Mouse (Mus musculus): ENCODE measurements around the gene Cdc42ep5.

- TF ChIP-seq CTCF (IDR thresholded peaks at IDR 0.05; ENCODE audit: low read depth, low read length) (no peak), GATA1 (IDR thresholded peaks at IDR 0.05; ENCODE audit: borderline replicate concordance, low read length) (no peak), TAL1 (conservative IDR thresholded peaks at IDR 0.05; ENCODE audit: low read depth, low read length) (no peak), GATA2 (IDR thresholded peaks at IDR 0.05; ENCODE audit: borderline replicate concordance, low read depth, low read length) (no peak), POLR2AphosphoS5 (IDR thresholded peaks at IDR 0.05; ENCODE audit: insufficient replicate concordance, low read depth, low read length) (no peak)
These were observed 19.7 kb downstream of the Cdc42ep5 start for GRCm38 (mm10) chr7:4144766-4145551.

Data from G1E (cell line).